Mouse (Mus musculus) gastrocnemius, postnatal 14 days (tissue): ENCODE measurements around the gene Nmrk1. TPM values are rescaled to one million over a fixed set of nuclear protein-coding genes. Genes with fewer than 3 reads are reported as not detected.

ENCODE experiments used
- DNase-seq: peaks from one replicate; pipeline ENCODE4 v3.0.0; 2021; ENCODE audit warnings: mixed read lengths
- intact Hi-C: fragments of 180-260 bp; cut with DNase I; formaldehyde crosslinking; loops from one replicate; pipeline ENCODE4 v1.15.1; 2025; ENCODE audit warnings: low total_unique reads
- total RNA-seq, 2 experiments: library from RNA; stranded (reverse); gene quantifications; 2 replicates each; pipeline ENCODE4 v1.2.3; 2021

Gene Nmrk1
- total RNA-seq, 2 experiments from 2014 or later: 2.4 to 3.6 TPM

DNA sequence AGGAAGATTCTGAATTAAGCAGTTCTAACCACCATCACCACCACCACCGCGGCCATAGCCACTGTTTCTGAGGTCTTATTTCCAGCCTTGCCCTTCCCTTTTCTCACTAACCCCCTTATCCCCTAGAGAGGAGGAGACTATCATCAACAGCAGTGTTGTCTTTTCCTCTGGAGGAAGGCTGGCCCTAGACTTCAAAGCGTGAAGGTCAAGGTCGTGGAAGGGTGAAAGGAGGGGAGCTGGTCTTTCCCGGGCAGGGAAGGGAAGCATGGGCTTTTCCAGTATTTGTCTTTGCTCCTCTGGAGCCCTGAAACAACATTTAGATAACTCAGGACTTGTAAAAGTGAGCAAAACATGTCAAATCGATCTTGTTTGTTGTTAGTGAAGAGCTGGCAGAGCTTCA lies 22.8 kb upstream of the Nmrk1 start:
- no peak for DNase-seq

DNA sequence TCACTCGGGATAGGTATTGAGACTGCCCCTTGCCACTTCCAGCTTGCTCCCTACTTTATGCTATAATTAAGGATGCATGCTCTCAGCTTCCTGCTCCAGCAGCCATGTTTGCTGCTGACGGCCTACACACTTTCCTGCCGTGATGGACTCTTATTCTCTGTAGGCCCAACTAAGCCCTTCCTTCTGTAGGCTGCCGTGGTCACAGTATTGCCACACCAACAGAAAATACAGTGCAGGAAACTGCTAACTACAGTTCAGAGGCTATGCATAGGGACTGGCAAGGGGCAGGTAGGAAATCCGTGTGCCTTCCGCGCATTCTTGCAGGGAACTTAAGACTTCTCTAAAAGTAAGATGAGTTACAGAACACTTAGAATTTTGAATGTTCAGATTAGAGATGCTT lies 17.4 kb upstream of the Nmrk1 start:
- no peak for DNase-seq
- intact Hi-C loops: no loop called here

More for the DNA sequence above, 22.8 kb upstream of the Nmrk1 start:
- intact Hi-C loops: no loop called here

DNA sequence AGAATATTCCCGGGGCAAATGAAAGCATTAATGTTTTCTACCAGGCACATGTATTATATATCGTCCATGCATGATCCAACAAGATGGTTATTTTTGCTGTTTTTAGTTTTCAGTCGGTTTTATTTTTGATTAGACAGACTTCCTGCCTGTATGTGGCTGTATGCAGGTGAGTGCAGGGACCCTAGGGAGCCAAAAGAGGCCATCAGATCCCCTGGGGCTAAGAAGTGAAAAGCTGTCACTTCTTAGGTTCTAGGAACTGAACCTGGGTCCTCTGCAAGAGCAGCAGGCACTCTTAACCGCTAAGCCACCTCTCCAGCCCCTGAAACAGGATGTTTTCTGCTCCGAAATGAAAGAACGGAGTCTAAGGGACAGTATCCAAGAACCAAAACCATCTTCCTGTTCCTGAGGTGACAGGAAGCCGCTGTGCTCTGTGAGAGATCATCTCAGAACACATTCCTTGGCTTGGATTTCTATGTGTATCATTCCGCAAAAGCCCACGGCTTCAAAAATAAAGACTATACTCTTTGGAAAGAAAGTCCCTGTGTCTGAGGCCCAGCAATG lies 16.0 kb upstream of the Nmrk1 start:
- DNase-seq: no peak
- intact Hi-C loops: no loop called here

DNA sequence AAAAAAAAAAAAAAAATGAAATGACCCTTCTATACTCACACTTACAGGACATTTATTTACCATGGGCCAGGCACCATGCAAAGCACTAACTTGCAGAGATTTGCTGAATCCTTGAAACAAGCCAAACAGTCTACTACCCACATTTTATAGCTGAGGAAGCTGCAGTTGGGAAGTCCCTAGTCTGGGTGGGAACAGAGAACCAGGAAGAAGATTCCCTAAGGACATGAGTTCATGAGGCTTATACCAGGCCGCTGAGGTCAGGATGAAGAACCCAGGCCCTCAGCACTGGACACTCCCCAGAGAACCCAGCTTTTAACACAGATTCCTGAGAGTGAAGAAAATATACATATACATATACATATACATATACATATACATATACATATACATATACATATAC lies 14.2 kb upstream of the Nmrk1 start:
- no peak for DNase-seq
- intact Hi-C loops: no loop called here

DNA sequence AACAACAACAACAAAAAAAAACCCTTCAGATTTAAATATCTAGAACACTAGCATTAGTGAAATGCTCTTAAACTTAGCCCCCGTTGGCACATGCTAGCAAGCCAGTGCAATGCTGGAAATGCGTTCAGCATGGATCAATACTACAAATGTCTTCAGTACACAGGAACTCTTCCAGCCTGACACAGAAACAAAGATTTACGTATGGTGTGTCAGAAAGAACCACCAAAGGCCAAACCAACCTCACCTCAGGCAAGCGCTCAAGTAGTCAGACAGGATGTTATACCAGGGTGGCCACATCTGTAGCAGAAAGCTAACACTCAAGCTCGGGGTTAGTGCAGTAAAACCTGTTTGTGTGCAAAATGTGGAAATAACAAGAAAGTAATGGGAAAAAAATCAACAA lies 12.7 kb upstream of the Nmrk1 start:
- intact Hi-C loops: no loop called here
- no peak for DNase-seq

DNA sequence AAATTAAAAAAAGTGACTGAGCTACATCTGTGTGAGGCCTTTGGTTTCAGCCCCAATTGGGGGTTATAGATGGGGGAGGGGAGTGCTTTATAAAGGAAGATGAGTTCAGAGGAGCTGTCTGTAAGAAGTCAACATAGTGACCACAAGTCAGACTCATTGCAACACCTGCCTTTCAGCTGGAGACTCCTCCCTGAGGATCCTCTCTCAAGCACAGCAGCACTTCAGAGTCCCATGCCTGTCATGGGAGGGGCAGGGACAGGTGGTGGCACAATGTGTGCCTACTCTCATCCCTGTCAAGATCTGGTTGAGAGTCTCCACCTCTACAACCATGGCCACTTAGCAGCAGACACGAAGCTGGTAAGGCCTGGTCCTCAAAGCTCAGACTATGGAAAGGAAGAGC lies 12.1 kb upstream of the Nmrk1 start:
- intact Hi-C loops: no loop called here
- DNase-seq: no peak

DNA sequence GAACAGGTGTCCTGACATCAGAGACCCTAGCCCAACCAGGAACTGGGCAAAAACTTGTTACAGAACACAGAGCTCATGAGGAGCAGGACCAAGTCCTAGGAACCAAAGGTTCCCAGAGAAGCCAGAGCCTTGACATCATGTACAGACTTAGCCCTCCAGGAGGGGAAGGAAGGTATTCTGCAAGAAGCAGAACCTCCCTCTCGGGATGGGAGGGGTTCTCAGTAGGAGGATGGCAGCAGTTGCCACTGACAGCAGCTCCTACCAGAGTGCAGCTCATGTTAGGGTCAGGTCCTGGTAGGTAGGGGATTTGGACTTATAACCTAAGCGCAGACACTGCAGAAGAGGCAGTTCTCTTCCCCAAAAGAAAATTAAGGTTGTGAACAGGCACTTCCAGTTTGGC lies 7.9 kb upstream of the Nmrk1 start:
- no peak for DNase-seq
- intact Hi-C loops: no loop called here

DNA sequence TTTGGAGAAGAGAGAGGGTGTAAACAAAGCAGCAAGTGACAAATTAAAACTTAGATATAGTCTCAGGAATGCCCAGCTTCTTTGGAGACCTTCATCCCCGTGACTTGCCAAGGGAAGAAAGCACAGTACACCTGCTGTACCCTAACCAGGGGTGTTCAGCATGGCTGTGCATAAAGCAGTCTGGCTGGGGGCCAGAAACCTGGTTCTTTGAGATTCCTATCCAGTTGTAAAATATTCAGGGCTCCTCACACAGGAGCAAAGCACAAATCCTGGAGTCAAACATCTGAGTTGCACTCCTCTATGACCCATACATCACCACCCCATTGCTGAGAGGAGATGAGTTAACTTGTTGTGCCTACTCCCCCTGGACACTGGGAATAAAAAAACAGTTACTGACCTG lies 2.2 kb upstream of the Nmrk1 start:
- DNase-seq: no peak
- intact Hi-C loops: no loop called here

DNA sequence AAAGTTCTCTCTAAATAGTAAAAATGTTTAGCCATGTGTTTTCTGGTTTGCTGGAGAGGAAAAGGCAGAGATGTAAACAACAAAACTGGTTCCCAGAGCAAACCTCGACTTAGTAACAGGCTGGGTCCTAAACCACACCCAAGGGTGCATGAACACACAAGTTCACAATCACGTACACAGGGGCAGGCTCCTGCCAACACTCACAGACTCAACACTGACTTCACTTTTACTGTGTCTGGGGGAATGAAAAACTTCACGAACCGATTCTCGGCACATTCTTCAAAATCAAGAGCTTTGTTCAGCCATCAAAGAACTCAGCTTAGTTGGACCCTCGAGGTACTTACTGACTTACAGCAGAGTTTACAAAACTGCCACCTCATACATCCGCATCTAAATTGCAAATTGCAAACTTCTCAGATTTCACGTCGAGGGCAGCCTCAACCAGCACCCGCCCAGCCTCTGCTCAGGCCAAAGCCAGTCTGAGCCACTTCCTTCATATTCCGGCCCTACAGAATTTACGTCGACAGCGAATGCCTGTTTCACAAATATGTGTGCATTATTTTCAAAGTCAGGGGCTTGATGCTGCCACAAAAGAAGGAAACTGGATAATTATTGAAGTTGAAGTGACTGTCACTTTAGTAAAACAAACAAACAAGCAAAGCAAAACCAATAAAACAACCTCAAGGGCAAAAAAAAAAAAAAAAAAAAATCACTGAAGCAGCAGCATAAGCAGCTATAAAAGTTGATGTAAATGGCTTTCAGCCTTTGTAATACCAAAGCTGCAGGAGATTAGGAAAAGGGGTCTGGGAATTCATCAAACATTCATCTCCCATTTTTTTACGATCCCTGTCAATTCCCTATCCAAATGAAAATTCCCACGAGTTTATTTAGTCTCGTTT lies 1.3 kb upstream of the Nmrk1 start:
- intact Hi-C loops: no loop called here
- peak; percentile 45 for DNase-seq

DNA sequence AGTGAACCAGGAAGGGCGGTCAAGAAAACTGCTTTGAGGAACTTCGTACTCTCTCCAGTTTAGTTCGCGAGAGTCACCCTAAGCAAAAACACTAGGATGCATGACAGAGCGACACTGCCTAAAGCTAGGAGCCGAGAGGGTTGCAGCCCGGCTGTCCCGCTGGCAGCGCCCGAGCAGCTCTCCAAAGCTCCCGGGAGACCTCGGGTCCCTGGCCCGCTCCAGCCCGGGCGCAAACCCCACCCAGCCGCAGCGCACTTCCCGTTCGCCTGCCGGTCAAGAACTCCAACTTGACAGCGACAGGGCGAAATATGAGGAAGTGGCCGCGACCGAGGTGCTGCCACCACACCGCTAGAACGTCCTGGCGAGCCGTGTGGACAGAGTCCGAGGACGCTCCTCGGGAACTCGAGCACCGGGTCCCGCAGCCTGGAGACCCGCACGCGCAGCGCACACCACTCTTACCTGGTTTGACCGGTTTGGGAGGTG lies 548 bp upstream of the Nmrk1 start:
- DNase-seq: peak; percentile 79
- intact Hi-C loops: no loop called here

DNA sequence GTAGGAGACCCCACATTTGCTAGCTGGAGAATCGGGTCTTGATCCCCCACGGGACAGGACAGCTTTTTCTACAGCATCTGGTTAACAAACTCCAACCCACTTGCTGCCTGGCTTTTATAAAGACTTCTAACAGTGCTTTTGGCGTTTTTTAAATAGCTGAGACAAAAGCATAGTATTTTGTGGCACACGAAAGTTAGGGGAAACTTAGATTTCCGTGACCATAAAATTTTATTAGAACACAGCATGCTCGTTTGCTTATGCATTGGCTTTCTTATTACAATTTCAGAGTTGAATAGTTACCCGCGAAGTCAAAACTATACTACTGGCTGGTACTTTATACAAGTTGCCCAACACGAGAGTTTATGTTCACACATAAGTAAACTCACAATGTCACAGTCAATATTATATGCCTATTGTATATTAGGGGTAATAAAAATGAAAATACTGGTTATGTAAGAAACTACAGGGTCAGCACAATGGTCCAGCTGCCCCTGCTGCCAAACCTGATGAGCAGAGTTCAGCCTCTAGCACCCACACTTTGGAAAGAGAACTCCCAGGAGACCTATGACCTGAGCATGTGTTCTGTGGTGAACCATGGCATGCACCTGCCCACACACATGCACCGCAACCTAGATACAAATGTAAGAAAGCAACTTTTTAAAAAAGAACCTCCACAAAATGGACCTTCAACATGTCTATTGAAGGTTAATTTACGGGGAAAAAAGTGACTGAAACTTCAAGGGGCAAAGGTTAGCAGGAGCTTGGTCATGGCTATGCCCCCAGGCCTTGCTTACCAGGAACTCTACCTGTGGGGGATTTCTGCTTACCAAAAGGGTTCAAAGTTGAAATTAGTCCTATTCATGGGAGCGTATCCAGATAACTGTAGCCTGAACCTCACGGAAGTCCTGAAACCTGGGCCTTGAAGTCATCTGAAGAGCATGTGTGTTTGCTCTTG lies 758 bp downstream of the Nmrk1 start:
- no peak for DNase-seq
- intact Hi-C loops: no loop called here

DNA sequence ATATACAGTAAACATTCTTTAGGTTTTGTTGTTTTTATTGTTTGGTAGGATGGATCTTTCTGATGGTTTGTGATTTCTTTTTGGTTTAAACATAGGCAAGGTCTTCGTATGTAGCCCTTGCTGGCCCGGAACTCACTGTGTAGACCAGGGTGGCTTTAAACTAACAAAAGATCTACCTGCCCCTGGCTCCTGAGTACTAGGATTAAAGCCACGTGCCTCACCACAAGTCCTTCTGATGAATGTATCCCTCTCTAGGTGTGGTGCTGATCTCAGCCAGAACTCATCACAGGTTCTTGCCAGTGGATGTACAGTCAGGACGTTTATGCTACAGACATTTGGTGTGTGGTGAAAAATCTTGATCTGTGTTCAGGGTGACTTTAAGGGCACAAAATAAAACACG lies 6.2 kb downstream of the Nmrk1 start:
- no peak for DNase-seq
- intact Hi-C loops: no loop called here

DNA sequence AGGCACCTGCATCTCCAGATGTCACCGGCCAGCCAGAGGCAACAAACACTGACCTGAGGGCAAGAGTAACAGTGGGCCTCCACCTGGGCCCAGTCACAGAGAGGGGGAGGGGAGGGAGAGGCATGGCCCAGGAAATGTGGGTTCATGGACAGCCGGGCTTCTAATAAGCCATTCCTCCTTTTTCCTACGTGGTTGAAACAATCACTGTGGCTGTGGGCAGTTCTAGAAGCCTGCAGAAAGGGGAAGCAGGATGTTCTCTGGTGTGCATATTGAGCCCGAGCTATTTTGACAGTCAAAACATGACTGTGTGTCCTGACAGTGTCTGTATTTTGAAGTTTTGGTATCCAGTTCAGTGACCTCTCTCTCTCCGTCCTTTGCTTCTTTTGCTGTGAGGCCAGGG lies 7.2 kb downstream of the Nmrk1 start:
- intact Hi-C loops: no loop called here
- no peak for DNase-seq

DNA sequence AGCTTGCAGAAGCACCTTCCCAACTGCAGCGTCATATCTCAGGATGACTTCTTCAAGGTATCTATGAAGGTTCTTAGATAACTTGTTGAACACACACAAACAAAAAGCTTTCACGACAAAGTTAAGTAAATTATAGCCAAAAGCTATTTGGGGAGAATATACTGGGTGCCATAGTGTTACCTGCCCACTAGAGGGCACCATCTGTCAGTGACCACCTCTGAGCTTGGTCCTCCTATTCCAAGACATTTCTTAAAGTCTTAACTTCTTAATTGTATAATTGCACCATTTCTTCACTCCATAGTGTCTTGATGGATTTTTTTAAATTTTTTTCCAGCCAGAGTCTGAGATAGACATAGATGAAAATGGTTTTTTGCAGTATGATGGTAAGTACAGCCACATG lies 7.8 kb downstream of the Nmrk1 start:
- intact Hi-C loops: no loop called here
- DNase-seq: no peak

DNA sequence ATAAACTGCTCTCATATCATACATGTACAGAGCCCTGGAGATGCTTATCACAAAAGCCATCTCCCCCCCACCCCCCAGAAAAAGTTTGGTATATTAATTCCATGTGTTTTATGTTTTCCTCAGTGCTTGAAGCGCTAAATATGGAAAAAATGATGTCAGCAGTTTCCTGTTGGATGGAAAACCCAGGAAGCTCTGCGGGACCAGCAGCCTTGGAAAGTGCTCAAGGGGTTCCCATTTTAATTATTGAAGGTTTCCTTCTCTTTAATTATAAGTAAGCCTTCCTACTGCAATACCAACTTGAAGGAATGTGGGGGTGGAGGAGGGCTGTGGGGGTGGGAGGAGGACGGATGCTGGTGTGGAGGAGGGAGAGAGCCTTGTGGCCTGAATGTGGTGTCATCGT lies 9.3 kb downstream of the Nmrk1 start:
- intact Hi-C loops: no loop called here
- no peak for DNase-seq

DNA sequence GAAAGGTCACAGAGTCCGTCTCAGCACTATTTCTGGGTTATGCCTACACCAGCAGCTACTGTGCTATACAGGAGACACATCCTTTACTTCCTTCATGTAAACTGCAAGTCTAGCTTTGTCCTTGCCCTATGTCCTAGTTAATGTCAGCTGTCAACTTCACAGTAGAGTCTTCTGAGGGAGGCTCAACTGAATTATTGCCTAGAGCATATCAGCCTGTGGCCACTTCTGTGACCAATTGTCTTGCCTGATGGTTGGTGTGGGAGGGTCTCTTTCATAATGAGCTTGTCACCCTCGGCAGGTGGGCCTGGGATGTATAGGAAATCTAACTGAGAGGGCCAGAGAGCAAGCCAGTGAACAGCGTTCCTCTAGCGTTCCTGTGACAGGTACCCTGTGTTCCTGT lies 11.7 kb downstream of the Nmrk1 start:
- intact Hi-C loops: no loop called here
- DNase-seq: no peak

DNA sequence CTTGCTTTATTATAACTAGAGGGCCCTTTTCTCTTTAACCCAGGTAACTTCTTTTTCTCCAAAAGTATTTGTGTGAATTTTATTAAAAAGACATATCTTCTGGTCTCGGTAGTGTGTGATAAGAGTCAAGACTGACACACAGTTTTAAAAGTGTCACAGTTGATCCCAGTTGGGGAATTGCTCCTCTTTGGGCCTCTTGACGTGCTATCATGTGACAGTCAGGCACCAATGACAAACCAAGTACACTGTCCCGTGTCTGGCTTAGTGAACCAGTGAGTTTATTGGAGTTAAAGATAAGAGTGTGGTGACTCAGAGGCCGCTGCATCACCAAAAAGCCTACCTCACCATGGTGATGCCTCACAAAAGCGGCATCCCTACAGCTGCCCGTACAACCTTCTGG lies 12.3 kb downstream of the Nmrk1 start:
- DNase-seq: no peak
- intact Hi-C loops: no loop called here

DNA sequence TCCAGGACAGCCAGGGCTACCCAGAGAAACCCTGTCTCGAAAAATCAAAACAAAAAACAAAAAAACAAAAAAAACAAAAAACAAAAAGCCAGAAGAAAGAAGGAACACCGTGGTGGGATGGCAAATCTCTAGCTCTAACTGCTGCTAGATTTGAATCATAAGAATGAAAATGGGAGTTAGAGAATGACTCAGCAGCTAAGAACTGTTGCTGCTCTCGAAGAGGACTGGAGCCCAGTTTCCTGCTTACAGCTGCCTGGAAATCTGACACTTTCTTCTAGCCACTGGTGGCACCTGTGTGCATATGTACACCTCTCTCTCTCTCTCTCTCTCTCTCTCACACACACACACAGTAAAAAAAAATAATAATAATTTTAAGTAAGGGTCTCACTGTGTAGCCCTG lies 14.6 kb downstream of the Nmrk1 start:
- DNase-seq: no peak

DNA sequence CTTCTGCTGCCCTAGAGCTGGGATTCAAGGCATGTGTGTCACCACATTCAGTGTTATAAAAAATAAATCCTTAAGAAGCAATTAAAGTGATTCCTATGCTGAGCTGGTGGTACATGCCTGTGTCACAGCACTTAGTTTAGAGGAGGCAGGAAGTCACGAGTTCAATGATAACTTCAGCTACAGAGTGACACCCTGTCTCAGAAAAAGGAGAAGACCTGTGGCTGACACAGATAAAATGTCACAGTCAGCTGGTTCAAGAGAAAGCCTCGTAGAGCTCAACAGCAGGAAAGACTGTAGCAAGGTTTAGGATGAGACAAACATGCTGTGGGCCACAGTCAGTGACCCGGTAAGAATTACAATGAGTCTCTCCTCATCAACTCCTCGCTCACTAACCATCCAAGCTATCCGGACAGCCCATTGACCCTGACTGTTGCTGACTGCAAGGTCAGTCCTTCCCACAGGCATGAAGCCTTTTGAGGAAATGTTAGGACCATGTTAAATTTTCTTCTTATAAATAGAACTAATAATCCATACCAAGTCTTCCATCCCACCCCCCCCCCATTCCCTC lies 15.2 kb downstream of the Nmrk1 start:
- no peak for DNase-seq
- intact Hi-C loops: no loop called here

More for the DNA sequence above, 14.6 kb downstream of the Nmrk1 start:
- intact Hi-C loops: no loop called here
